Mouse (Mus musculus): ENCODE results near the gene Spef1.

DNA sequence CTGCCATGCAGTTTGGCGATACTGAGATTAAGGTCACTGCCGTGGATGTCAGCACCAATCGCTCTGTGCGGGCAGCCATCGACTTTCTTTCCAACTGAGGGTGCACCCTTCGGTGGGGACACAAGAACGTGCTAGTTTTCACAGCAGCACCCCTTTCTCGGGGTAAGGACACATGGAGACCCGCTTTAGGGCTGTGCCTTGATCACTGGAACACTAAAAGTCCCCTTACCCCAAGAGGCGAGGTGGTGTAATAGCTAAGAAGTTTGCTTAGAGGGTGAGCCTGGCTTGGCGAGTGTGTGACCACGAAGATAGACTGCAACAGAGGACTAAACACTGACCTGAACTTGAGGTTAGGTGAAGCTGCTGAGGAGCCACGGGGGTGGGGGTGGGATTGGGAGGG is 42.0 kb downstream of the Spef1 start:
- TF ChIP-seq CTCF (IDR thresholded peaks at IDR 0.05; ENCODE audit: borderline replicate concordance, insufficient read depth, low read length) (no peak), POLR2A (IDR thresholded peaks at IDR 0.05; ENCODE audit: low read depth, low read length) (no peak)

All from embryonic fibroblast, embryonic 13.5 days (primary cell).